Mouse (Mus musculus): ENCODE data around the gene Kcnn3.

DNA sequence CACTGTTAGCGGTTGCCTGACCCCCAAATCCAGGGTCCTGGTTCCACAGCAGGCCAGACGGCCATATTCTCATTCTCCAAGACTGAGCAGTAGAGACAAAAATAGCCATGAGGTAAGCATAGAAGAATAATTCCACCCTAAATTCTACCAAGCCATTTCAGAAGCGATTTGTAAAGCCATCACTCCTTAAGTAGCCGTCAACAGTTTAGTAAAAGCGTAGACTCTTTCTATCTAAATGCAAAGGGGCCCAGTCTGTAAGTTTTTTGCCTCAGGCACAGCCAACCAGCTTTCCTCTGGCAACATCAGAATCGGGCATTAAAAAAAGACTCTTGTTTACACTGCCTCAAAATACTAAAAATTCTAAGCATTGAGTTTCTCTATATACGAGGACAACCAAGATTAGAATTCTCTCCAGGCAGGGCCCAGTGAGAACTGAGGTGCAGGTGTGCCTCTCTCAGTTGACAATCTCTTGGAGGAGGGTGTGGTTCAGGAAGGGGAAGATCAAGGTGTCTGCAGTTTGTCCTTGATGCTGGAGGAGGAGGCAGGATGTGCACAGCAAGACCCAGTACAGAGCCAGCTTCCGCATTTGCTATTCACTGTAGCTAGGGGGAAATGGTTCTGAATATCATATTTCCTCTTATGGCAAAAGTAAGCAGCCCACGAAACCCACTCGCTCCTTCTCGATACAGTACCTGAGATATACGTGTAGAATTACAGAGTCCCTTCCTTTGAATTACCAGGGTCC, 152.8 kb downstream of the Kcnn3 start:
- TF ChIP-seq GATA1 (IDR thresholded peaks at IDR 0.05; ENCODE audit: borderline replicate concordance, low read length) (no peak), FLI1 (IDR thresholded peaks at IDR 0.05; ENCODE audit: low read length) (no peak)

Data from megakaryocyte, embryonic 14.5 days (primary cell).